In genomic region chr19:30890377-30890776, GRCm38 (mm10) we compare ENCODE assay signal across 14 mouse cellular contexts.
DNase-seq lines count a peak whose midpoint lies in the region; ATAC-seq and TF ChIP-seq lines count a peak whose summit lies in the region.
"Had no signal": no experiment of that assay in that cellular context is flagged by ENCODE, and none has a peak within 500 bp of the region (broad histone marks: within the 10 kb centered on the region; RNA-seq: fewer than 3 reads in every experiment).

No protein-coding gene starts in this region.

- no peaks in the 10 kb centered on the region for H3K27me3 ChIP-seq in kidney, postnatal 0 days (ENCODE audit: insufficient read depth, low read length)
- no peaks in the 10 kb centered on the region for H3K27me3 ChIP-seq in hindbrain, embryonic 14.5 days (ENCODE audit: control insufficient read depth, insufficient read depth, low read length)
- H3K27me3 ChIP-seq in neural tube, embryonic 13.5 days: no peaks in the 10 kb centered on the region

- H3K9ac ChIP-seq in kidney, postnatal 0 days (ENCODE audit: low read depth, low read length): no peak overlapping the region
- H3K9ac ChIP-seq in hindbrain, embryonic 14.5 days: no peak overlapping the region
- no peak overlapping the region for H3K9ac ChIP-seq in neural tube, embryonic 13.5 days

- H3K9me3 ChIP-seq in kidney, postnatal 0 days (replicated peaks; ENCODE audit: low read length): no peaks in the 10 kb centered on the region
- no peaks in the 10 kb centered on the region for H3K9me3 ChIP-seq in hindbrain, embryonic 14.5 days (ENCODE audit: control insufficient read depth, low read length)
- no peaks in the 10 kb centered on the region for H3K9me3 ChIP-seq in neural tube, embryonic 13.5 days

- peak; percentile 4 for DNase-seq in kidney, postnatal 0 days (ENCODE audit: low spot score)
- no peak for DNase-seq in kidney, postnatal 4 days
- peak; percentile 77 for DNase-seq in embryo, embryonic 10.5 days (ENCODE audit: low spot score)
- DNase-seq in hindbrain, embryonic 14.5 days (ENCODE audit: low spot score): no peak
- no peak for DNase-seq in gastrocnemius, adult 2 months
- no peak for DNase-seq in heart, adult 18-20 months
- DNase-seq in gastrocnemius, postnatal 10 days: no peak
- DNase-seq: adrenal gland, adult 2 months; cerebellum, adult 11 months; heart, adult 11 months; lung, postnatal 4 days; thymus, postnatal 25 days had no signal

- H3K4me1 ChIP-seq in kidney, postnatal 0 days (replicated peaks; ENCODE audit: insufficient read depth, low read length): no peaks in the 10 kb centered on the region
- peaks cover 4% of the 10 kb centered on the region; the same call in 1 of the 2 replicates for H3K4me1 ChIP-seq in hindbrain, embryonic 14.5 days (replicated peaks; ENCODE audit: control insufficient read depth, insufficient read depth, low read length)
- 0 out of 2 replicates have a peak, but pooled peaks cover 12% of the 10 kb centered on the region for H3K4me1 ChIP-seq in neural tube, embryonic 13.5 days (replicated peaks)

- WGBS in kidney, postnatal 0 days: 86% methylated on average over 2 of the region's 2 CpGs
- WGBS in hindbrain, embryonic 14.5 days: 25% methylated on average over 2 of the region's 2 CpGs
- 39% methylated on average over 2 of the region's 2 CpGs for WGBS in neural tube, embryonic 13.5 days

- no peaks in the 10 kb centered on the region for H3K36me3 ChIP-seq in kidney, postnatal 0 days (ENCODE audit: insufficient read depth, low read length)
- no peaks in the 10 kb centered on the region for H3K36me3 ChIP-seq in hindbrain, embryonic 14.5 days (replicated peaks; ENCODE audit: control insufficient read depth, insufficient read depth)
- no peaks in the 10 kb centered on the region for H3K36me3 ChIP-seq in neural tube, embryonic 13.5 days

- H3K4me3 ChIP-seq in kidney, postnatal 0 days (replicated peaks; ENCODE audit: low read depth, low read length): no peak overlapping the region
- no peak overlapping the region for H3K4me3 ChIP-seq in hindbrain, embryonic 14.5 days (replicated peaks; ENCODE audit: low read length)
- H3K4me3 ChIP-seq in neural tube, embryonic 13.5 days: no peak overlapping the region
- no peak overlapping the region for H3K4me3 ChIP-seq in gastrocnemius, adult 2 months

- H3K27ac ChIP-seq in kidney, postnatal 0 days: no peak overlapping the region
- no peak overlapping the region for H3K27ac ChIP-seq in hindbrain, embryonic 14.5 days
- no peak overlapping the region for H3K27ac ChIP-seq in neural tube, embryonic 13.5 days (replicated peaks)
- no peak overlapping the region for H3K27ac ChIP-seq in gastrocnemius, adult 2 months

- ATAC-seq in kidney, postnatal 0 days (replicated peaks; ENCODE audit: low FRiP score, low read depth): no peak
- peak; percentile 76 for ATAC-seq in hindbrain, embryonic 14.5 days (ENCODE audit: low FRiP score)
- peak; percentile 81 for ATAC-seq in neural tube, embryonic 13.5 days (ENCODE audit: low read depth)

- intact Hi-C loops in gastrocnemius, adult 2 months (cut with DNase I): no loop called here

- no peak for TF ChIP-seq CTCF in kidney, postnatal 0 days (IDR thresholded peaks at IDR 0.05; ENCODE audit: low read depth)
- no peak for TF ChIP-seq CTCF in gastrocnemius, adult 2 months (IDR thresholded peaks at IDR 0.05)

- no peak overlapping the region for H3K4me2 ChIP-seq in kidney, postnatal 0 days (ENCODE audit: low read length)
- no peak overlapping the region for H3K4me2 ChIP-seq in hindbrain, embryonic 14.5 days (replicated peaks)
- H3K4me2 ChIP-seq in neural tube, embryonic 13.5 days: no peak overlapping the region
- H3K4me2 ChIP-seq: liver, embryonic 11.5 days had no signal

Comparison
In these comparisons a context has a peak if more than half of its experiments do, and no peak if none do; other contexts are left out.
1. DNase-seq: peak in kidney, postnatal 0 days (single experiment) and embryo, embryonic 10.5 days (single experiment); none in kidney, postnatal 4 days (0 of 2), hindbrain, embryonic 14.5 days (single experiment), gastrocnemius, adult 2 months (single experiment), heart, adult 18-20 months (0 of 2) and gastrocnemius, postnatal 10 days (single experiment).